Mouse (Mus musculus): ENCODE data around the gene Dnal4. TPM values are rescaled to one million over a fixed set of nuclear protein-coding genes. Genes with fewer than 3 reads are reported as not detected.

Gene Dnal4
- polyA plus RNA-seq, 1 experiment from 2014 or later = 101 TPM

- peak overlapping the region; percentile 27; the same call in 1 of the 2 replicates for H3K27ac ChIP-seq (ENCODE audit: low read depth, low read length)
- ATAC-seq (peak; percentile 73), DNase-seq (ENCODE audit: low spot score) (peak; percentile 69)
- peak overlapping the region; percentile 56 for H3K4me3 ChIP-seq (ENCODE audit: low read depth, low read length)
- H3K9ac ChIP-seq (ENCODE audit: low read length) = peak overlapping the region; percentile 68
- WGBS = 6% methylated on average over 79 of the region's 81 CpGs
- H3K27me3 ChIP-seq (replicated peaks; ENCODE audit: control insufficient read depth, insufficient read depth, low read length) = peaks cover 45% of the 10 kb centered on the region
- peak overlapping the region; percentile 72 for H3K4me2 ChIP-seq (ENCODE audit: low read length)
- H3K36me3 ChIP-seq (ENCODE audit: control insufficient read depth, insufficient read depth, low read length) = no peaks in the 10 kb centered on the region
- no peaks in the 10 kb centered on the region for H3K9me3 ChIP-seq (replicated peaks; ENCODE audit: control insufficient read depth, low read length)
- peaks cover 4% of the 10 kb centered on the region for H3K4me1 ChIP-seq (ENCODE audit: control insufficient read depth, insufficient read depth, low read length)
These were observed 26.1 kb upstream of the Dnal4 start for GRCm38 (mm10) chr15:79803533-79804351.

- H3K27me3 ChIP-seq (replicated peaks; ENCODE audit: control insufficient read depth, insufficient read depth, low read length) = peaks cover 45% of the 10 kb centered on the region
- H3K36me3 ChIP-seq (ENCODE audit: control insufficient read depth, insufficient read depth, low read length) = no peaks in the 10 kb centered on the region
- H3K4me2 ChIP-seq (ENCODE audit: low read length) = no peak overlapping the region
- 46% methylated on average over 4 of the region's 4 CpGs for WGBS
- H3K4me3 ChIP-seq (ENCODE audit: low read depth, low read length) = no peak overlapping the region
- no peaks in the 10 kb centered on the region for H3K9me3 ChIP-seq (replicated peaks; ENCODE audit: control insufficient read depth, low read length)
- peaks cover 4% of the 10 kb centered on the region for H3K4me1 ChIP-seq (ENCODE audit: control insufficient read depth, insufficient read depth, low read length)
- H3K27ac ChIP-seq (ENCODE audit: low read depth, low read length) = no peak overlapping the region
- ATAC-seq = no peak
- DNase-seq (ENCODE audit: low spot score) = no peak
- no peak overlapping the region for H3K9ac ChIP-seq (ENCODE audit: low read length)
These were observed 24.7 kb upstream of the Dnal4 start for GRCm38 (mm10) chr15:79802304-79802703.

- Histone ChIP-seq H3K9ac (ENCODE audit: low read length) (no peak overlapping the region), H3K4me3 (ENCODE audit: low read depth, low read length) (no peak overlapping the region), H3K36me3 (ENCODE audit: control insufficient read depth, insufficient read depth, low read length) (no peaks in the 10 kb centered on the region), H3K27me3 (replicated peaks; ENCODE audit: control insufficient read depth, insufficient read depth, low read length) (peaks cover 38% of the 10 kb centered on the region), H3K4me2 (ENCODE audit: low read length) (no peak overlapping the region), H3K9me3 (replicated peaks; ENCODE audit: control insufficient read depth, low read length) (no peaks in the 10 kb centered on the region), H3K4me1 (ENCODE audit: control insufficient read depth, insufficient read depth, low read length) (peaks cover 4% of the 10 kb centered on the region), H3K27ac (ENCODE audit: low read depth, low read length) (no peak overlapping the region)
- no peak for DNase-seq (ENCODE audit: low spot score)
- no peak for ATAC-seq
- WGBS = 77% methylated on average over 2 of the region's 2 CpGs
These were observed 24.0 kb upstream of the Dnal4 start for GRCm38 (mm10) chr15:79801646-79802045.

GRCm38 (mm10) chr15:79800701-79801100, 23.1 kb upstream of the Dnal4 start:
- WGBS = 66% methylated on average over 11 of the region's 11 CpGs
- no peaks in the 10 kb centered on the region for H3K9me3 ChIP-seq (replicated peaks; ENCODE audit: control insufficient read depth, low read length)
- no peak overlapping the region for H3K27ac ChIP-seq (ENCODE audit: low read depth, low read length)
- H3K4me3 ChIP-seq (ENCODE audit: low read depth, low read length) = no peak overlapping the region
- DNase-seq (ENCODE audit: low spot score) (no peak), ATAC-seq (no peak)
- H3K36me3 ChIP-seq (ENCODE audit: control insufficient read depth, insufficient read depth, low read length) = no peaks in the 10 kb centered on the region
- peaks cover 4% of the 10 kb centered on the region for H3K4me1 ChIP-seq (ENCODE audit: control insufficient read depth, insufficient read depth, low read length)
- no peak overlapping the region for H3K4me2 ChIP-seq (ENCODE audit: low read length)
- H3K9ac ChIP-seq (ENCODE audit: low read length) = no peak overlapping the region
- peaks cover 34% of the 10 kb centered on the region for H3K27me3 ChIP-seq (replicated peaks; ENCODE audit: control insufficient read depth, insufficient read depth, low read length)

- no peak overlapping the region for H3K27ac ChIP-seq (ENCODE audit: low read depth, low read length)
- no peaks in the 10 kb centered on the region for H3K9me3 ChIP-seq (replicated peaks; ENCODE audit: control insufficient read depth, low read length)
- H3K36me3 ChIP-seq (ENCODE audit: control insufficient read depth, insufficient read depth, low read length) = no peaks in the 10 kb centered on the region
- H3K4me3 ChIP-seq (ENCODE audit: low read depth, low read length) = no peak overlapping the region
- DNase-seq (ENCODE audit: low spot score) (no peak), ATAC-seq (no peak)
- H3K9ac ChIP-seq (ENCODE audit: low read length) = no peak overlapping the region
- 89% methylated on average over 10 of the region's 10 CpGs for WGBS
- H3K4me2 ChIP-seq (ENCODE audit: low read length) = no peak overlapping the region
- H3K27me3 ChIP-seq (replicated peaks; ENCODE audit: control insufficient read depth, insufficient read depth, low read length) = peaks cover 19% of the 10 kb centered on the region
- no peaks in the 10 kb centered on the region for H3K4me1 ChIP-seq (ENCODE audit: control insufficient read depth, insufficient read depth, low read length)
These were observed 20.9 kb upstream of the Dnal4 start for GRCm38 (mm10) chr15:79798591-79798990.

GRCm38 (mm10) chr15:79797680-79798079, 20.0 kb upstream of the Dnal4 start:
- Histone ChIP-seq H3K27ac (ENCODE audit: low read depth, low read length) (no peak overlapping the region), H3K9me3 (replicated peaks; ENCODE audit: control insufficient read depth, low read length) (no peaks in the 10 kb centered on the region), H3K36me3 (ENCODE audit: control insufficient read depth, insufficient read depth, low read length) (no peaks in the 10 kb centered on the region), H3K4me2 (ENCODE audit: low read length) (no peak overlapping the region), H3K4me3 (ENCODE audit: low read depth, low read length) (no peak overlapping the region), H3K27me3 (replicated peaks; ENCODE audit: control insufficient read depth, insufficient read depth, low read length) (peaks cover 12% of the 10 kb centered on the region), H3K9ac (ENCODE audit: low read length) (no peak overlapping the region), H3K4me1 (ENCODE audit: control insufficient read depth, insufficient read depth, low read length) (no peaks in the 10 kb centered on the region)
- DNase-seq (ENCODE audit: low spot score) (no peak), ATAC-seq (no peak)
- WGBS = 85% methylated on average over 8 of the region's 8 CpGs

GRCm38 (mm10) chr15:79797096-79797495, 19.4 kb upstream of the Dnal4 start:
- no peaks in the 10 kb centered on the region for H3K36me3 ChIP-seq (ENCODE audit: control insufficient read depth, insufficient read depth, low read length)
- no peak for ATAC-seq
- H3K27me3 ChIP-seq (replicated peaks; ENCODE audit: control insufficient read depth, insufficient read depth, low read length) = peaks cover 7% of the 10 kb centered on the region
- DNase-seq (ENCODE audit: low spot score) = no peak
- H3K4me3 ChIP-seq (ENCODE audit: low read depth, low read length) = no peak overlapping the region
- 88% methylated on average over 7 of the region's 7 CpGs for WGBS
- no peaks in the 10 kb centered on the region for H3K9me3 ChIP-seq (replicated peaks; ENCODE audit: control insufficient read depth, low read length)
- H3K9ac ChIP-seq (ENCODE audit: low read length) = no peak overlapping the region
- no peak overlapping the region for H3K4me2 ChIP-seq (ENCODE audit: low read length)
- no peak overlapping the region for H3K27ac ChIP-seq (ENCODE audit: low read depth, low read length)
- H3K4me1 ChIP-seq (ENCODE audit: control insufficient read depth, insufficient read depth, low read length) = no peaks in the 10 kb centered on the region

- H3K27me3 ChIP-seq (replicated peaks; ENCODE audit: control insufficient read depth, insufficient read depth, low read length) = no peaks in the 10 kb centered on the region; the same call in 1 of the 2 replicates
- no peak overlapping the region for H3K27ac ChIP-seq (ENCODE audit: low read depth, low read length)
- 78% methylated on average over 12 of the region's 12 CpGs for WGBS
- H3K36me3 ChIP-seq (ENCODE audit: control insufficient read depth, insufficient read depth, low read length) = no peaks in the 10 kb centered on the region
- no peak overlapping the region for H3K9ac ChIP-seq (ENCODE audit: low read length)
- no peak overlapping the region for H3K4me3 ChIP-seq (ENCODE audit: low read depth, low read length)
- no peaks in the 10 kb centered on the region for H3K9me3 ChIP-seq (replicated peaks; ENCODE audit: control insufficient read depth, low read length)
- no peak for DNase-seq (ENCODE audit: low spot score)
- H3K4me1 ChIP-seq (ENCODE audit: control insufficient read depth, insufficient read depth, low read length) = no peaks in the 10 kb centered on the region
- H3K4me2 ChIP-seq (ENCODE audit: low read length) = no peak overlapping the region
- ATAC-seq = no peak
These were observed 18.6 kb upstream of the Dnal4 start for GRCm38 (mm10) chr15:79796256-79796655.

- H3K27me3 ChIP-seq (replicated peaks; ENCODE audit: control insufficient read depth, insufficient read depth, low read length) = no peaks in the 10 kb centered on the region; the same call in 1 of the 2 replicates
- H3K36me3 ChIP-seq (ENCODE audit: control insufficient read depth, insufficient read depth, low read length) = no peaks in the 10 kb centered on the region
- whole genome bisulfite sequencing = 35% methylated on average over 20 of the region's 20 CpGs
- no peak overlapping the region for H3K4me3 ChIP-seq (ENCODE audit: low read depth, low read length)
- no peak overlapping the region for H3K4me2 ChIP-seq (ENCODE audit: low read length)
- ATAC-seq = no peak
- H3K4me1 ChIP-seq (ENCODE audit: control insufficient read depth, insufficient read depth, low read length) = no peaks in the 10 kb centered on the region
- no peak overlapping the region for H3K27ac ChIP-seq (ENCODE audit: low read depth, low read length)
- no peaks in the 10 kb centered on the region for H3K9me3 ChIP-seq (replicated peaks; ENCODE audit: control insufficient read depth, low read length)
- no peak for DNase-seq (ENCODE audit: low spot score)
- no peak overlapping the region for H3K9ac ChIP-seq (ENCODE audit: low read length)
These were observed 16.5 kb upstream of the Dnal4 start for GRCm38 (mm10) chr15:79794173-79794572.
